Mouse (Mus musculus) CH12.LX (cell line): ENCODE results near the gene Kcnh3. TPM values are rescaled to one million over a fixed set of nuclear protein-coding genes. Genes with fewer than 3 reads are reported as not detected.

Source experiments
- DNase-seq: peaks from one replicate; pipeline ENCODE4 v3.0.0-alpha.2; 2013; ENCODE audit errors: extremely low read depth
- H3K27ac ChIP-seq: 2 replicates; pipeline ENCODE4 v1.5.1; 2012; ENCODE audit warnings: low read depth, mild to moderate bottlenecking, control low read depth, moderate library complexity; ENCODE audit not compliant: insufficient read depth
- H3K27me3 ChIP-seq: replicated peaks from 2 replicates; pipeline ENCODE3; 2012; ENCODE audit warnings: inconsistent platforms
- H3K36me3 ChIP-seq, 2 experiments: replicated peaks in 1 of 2; 2 replicates each; pipeline versions ENCODE3 to v1.6.1; 2012; ENCODE audit warnings: inconsistent platforms in 1 of 2, low read length in 1 of 2, mild to moderate bottlenecking in 1 of 2, mixed read lengths in 1 of 2, moderate library complexity in 1 of 2; ENCODE audit not compliant: control insufficient read depth in 1 of 2, insufficient read depth in 1 of 2
- H3K4me1 ChIP-seq, 2 experiments: 2 replicates each; pipeline ENCODE4 v1.6.1; 2012; ENCODE audit warnings: inconsistent platforms in 1 of 2, moderate library complexity in 1 of 2; ENCODE audit not compliant: insufficient read depth in 2 of 2, control insufficient read depth in 1 of 2
- H3K4me2 ChIP-seq: 2 replicates; pipeline ENCODE4 v1.6.1; 2012; ENCODE audit warnings: low read depth, mild to moderate bottlenecking, control low read depth; ENCODE audit not compliant: poor library complexity, insufficient read depth, severe bottlenecking
- H3K4me3 ChIP-seq, 3 experiments: fragments of 150-350 bp in 1 of 3; sonication (generic) in 1 of 3; replicated peaks in 1 of 3; 2 replicates each; pipeline versions ENCODE3 to v1.5.1; 2011 to 2012; ENCODE audit warnings: low read depth in 2 of 3, low read length in 2 of 3, mild to moderate bottlenecking in 2 of 3, moderate library complexity in 2 of 3, control low read depth in 1 of 3, improper control_type of control experiment in 1 of 3, inconsistent platforms in 1 of 3, mixed read lengths in 1 of 3; ENCODE audit not compliant: poor library complexity in 1 of 3
- H3K79me2 ChIP-seq: replicated peaks from 2 replicates; pipeline ENCODE4 v1.6.1; 2012; ENCODE audit warnings: mild to moderate bottlenecking, moderate library complexity; ENCODE audit not compliant: control insufficient read depth, poor library complexity, insufficient read depth, severe bottlenecking; ENCODE audit errors: extremely low read depth
- H3K9ac ChIP-seq: 2 replicates; pipeline ENCODE4 v1.6.1; 2012; ENCODE audit warnings: low read depth, mild to moderate bottlenecking, control low read depth, moderate library complexity; ENCODE audit not compliant: insufficient read depth
- H3K9me3 ChIP-seq: replicated peaks from 2 replicates; pipeline ENCODE3; 2012; ENCODE audit warnings: low read length, inconsistent platforms, mixed read lengths
- CHD2 ChIP-seq: IDR thresholded peaks from 2 replicates; pipeline ENCODE4 v1.6.1; 2011; ENCODE audit warnings: low read length, improper control_type of control experiment
- E2F4 ChIP-seq: IDR thresholded peaks from 2 replicates; pipeline ENCODE4 v1.6.1; 2011; ENCODE audit warnings: low read depth, low read length, improper control_type of control experiment; ENCODE audit not compliant: insufficient replicate concordance
- EP300 ChIP-seq: IDR thresholded peaks from 2 replicates; pipeline ENCODE4 v1.6.1; 2011; ENCODE audit warnings: low read length, improper control_type of control experiment
- HCFC1 ChIP-seq: IDR thresholded peaks from 2 replicates; pipeline ENCODE4 v1.6.1; 2012; ENCODE audit warnings: low read depth, mild to moderate bottlenecking, inconsistent platforms, low read length, improper control_type of control experiment
- IRF4 ChIP-seq: IDR thresholded peaks from 2 replicates; pipeline ENCODE4 v1.6.1; 2014; ENCODE audit warnings: low read depth, mild to moderate bottlenecking, inconsistent platforms, low read length, improper control_type of control experiment
- JUND ChIP-seq: conservative IDR thresholded peaks from 2 replicates; pipeline ENCODE4 v1.6.1; 2011; ENCODE audit warnings: low read depth, low read length, improper control_type of control experiment
- KAT2A ChIP-seq: IDR thresholded peaks from 2 replicates; pipeline ENCODE4 v1.6.1; 2012; ENCODE audit warnings: low read length, improper control_type of control experiment, inconsistent platforms; ENCODE audit not compliant: insufficient replicate concordance
- MEF2A ChIP-seq: IDR thresholded peaks from 2 replicates; pipeline ENCODE4 v1.6.1; 2014; ENCODE audit warnings: low read depth, mild to moderate bottlenecking, inconsistent platforms, low read length, improper control_type of control experiment, borderline replicate concordance
- MXI1 ChIP-seq: IDR thresholded peaks from 2 replicates; pipeline ENCODE4 v1.6.1; 2011; ENCODE audit warnings: mild to moderate bottlenecking, low read depth, low read length, improper control_type of control experiment
- MYC ChIP-seq: IDR thresholded peaks from 2 replicates; pipeline ENCODE4 v1.6.1; 2011; ENCODE audit warnings: low read depth, mild to moderate bottlenecking, improper control_type of control experiment, low read length
- NELFE ChIP-seq: IDR thresholded peaks from 2 replicates; pipeline ENCODE4 v1.6.1; 2011; ENCODE audit warnings: low read depth, low read length, improper control_type of control experiment
- NRF1 ChIP-seq: IDR thresholded peaks from 2 replicates; pipeline ENCODE4 v1.6.1; 2014; ENCODE audit warnings: low read depth, mild to moderate bottlenecking, inconsistent platforms, low read length, improper control_type of control experiment, moderate library complexity
- PAX5 ChIP-seq: IDR thresholded peaks from 2 replicates; pipeline ENCODE4 v1.6.1; 2012; ENCODE audit warnings: low read length, inconsistent platforms, mixed read lengths
- POLR2AphosphoS2 ChIP-seq: IDR thresholded peaks from 2 replicates; pipeline ENCODE4 v1.6.1; 2011; ENCODE audit warnings: low read depth, low read length, improper control_type of control experiment
- RAD21 ChIP-seq: IDR thresholded peaks from 2 replicates; pipeline ENCODE4 v1.6.1; 2011; ENCODE audit warnings: low read depth, mild to moderate bottlenecking, low read length, improper control_type of control experiment, moderate library complexity
- RCOR1 ChIP-seq: conservative IDR thresholded peaks from 2 replicates; pipeline ENCODE4 v1.6.1; 2012; ENCODE audit warnings: low read depth, mild to moderate bottlenecking, inconsistent platforms, low read length, improper control_type of control experiment
- SIN3A ChIP-seq: IDR thresholded peaks from 2 replicates; pipeline ENCODE4 v1.6.1; 2012; ENCODE audit warnings: low read length, improper control_type of control experiment, inconsistent platforms
- SMC3 ChIP-seq: IDR thresholded peaks from 2 replicates; pipeline ENCODE4 v1.6.1; 2011; ENCODE audit warnings: low read depth, low read length, improper control_type of control experiment
- TBP ChIP-seq: conservative IDR thresholded peaks from 2 replicates; pipeline ENCODE4 v1.6.1; 2011; ENCODE audit warnings: low read depth, low read length, improper control_type of control experiment
- TCF12 ChIP-seq: IDR thresholded peaks from 2 replicates; pipeline ENCODE4 v1.6.1; 2014; ENCODE audit warnings: low read depth, mild to moderate bottlenecking, inconsistent platforms, low read length, improper control_type of control experiment
- UBTF ChIP-seq: IDR thresholded peaks from 2 replicates; pipeline ENCODE4 v1.6.1; 2012; ENCODE audit warnings: low read depth, mild to moderate bottlenecking, inconsistent platforms, low read length, improper control_type of control experiment, moderate library complexity
- ZNF384 ChIP-seq: IDR thresholded peaks from 2 replicates; pipeline ENCODE4 v1.6.1; 2012; ENCODE audit warnings: low read depth, low read length, improper control_type of control experiment, inconsistent platforms
- dilution Hi-C: fragments of 300-500 bp; cut with MboI; formaldehyde crosslinking; loops from 2 replicates; pipeline ENCODE4 v1.14.3; 2020; ENCODE audit warnings: low sequenced_read_pairs; ENCODE audit not compliant: extremely low pct_unique_long_range_greater_than_20kb, extremely low pct_ligation_motif_present
- in situ Hi-C: fragments of 300-500 bp; cut with MboI; formaldehyde crosslinking; loops from 3 replicates; pipeline ENCODE4 v1.14.3; 2019; ENCODE audit warnings: low sequenced_read_pairs, low pct_ligation_motif_present, low pct_unique_long_range_greater_than_20kb, mixed read lengths
- polyA plus RNA-seq: library from polyadenylated mRNA; unstranded; fragments of >175 nt; gene quantifications from 2 replicates; pipeline ENCODE4 v1.2.1, GENCODE M21; 2012; ENCODE audit warnings: low read depth; ENCODE audit not compliant: insufficient read length
- total RNA-seq, 2 experiments: library from RNA; depleted of rRNA; stranded (reverse); fragments of 300-350 nt in 1 of 2; fragments of >200 nt in 1 of 2; gene quantifications; 2 replicates each; pipeline ENCODE4 v1.2.3; 2012 to 2014

Kcnh3 gene
- total and polyA plus RNA-seq, 3 experiments: not detected

GRCm38 (mm10) chr15:99221315-99221952, 3.2 kb upstream of the Kcnh3 start:
- Histone ChIP-seq H3K4me1 (peaks cover 0 to 18% of the 10 kb centered on the region in 2 experiments; a peak in 2 of 4 replicates), H3K27me3 (peaks cover 68% of the 10 kb centered on the region)
- in situ Hi-C loops: no loop called here

GRCm38 (mm10) chr15:99222794-99223584, 1.7 kb upstream of the Kcnh3 start:
- H3K4me1 ChIP-seq: peaks cover 0 to 18% of the 10 kb centered on the region in 2 experiments; a peak in 2 of 4 replicates
- DNase-seq: no peak
- H3K79me2 ChIP-seq: no peaks in the 10 kb centered on the region
- H3K9ac ChIP-seq: no peak overlapping the region
- H3K27ac ChIP-seq: no peak overlapping the region
- peaks cover 83% of the 10 kb centered on the region for H3K27me3 ChIP-seq
- dilution Hi-C loops: no loop called here
- TF ChIP-seq E2F4 (no peak), JUND (no peak), RAD21 (no peak), EP300 (no peak)
- H3K36me3 ChIP-seq: no peaks in the 10 kb centered on the region
- H3K9me3 ChIP-seq: no peaks in the 10 kb centered on the region
- peak overlapping the region; percentile 79 for H3K4me2 ChIP-seq
- in situ Hi-C loops: no loop called here
- peak overlapping the region in 2 of 3 experiments; percentile 34 to 40 for H3K4me3 ChIP-seq

More at GRCm38 (mm10) chr15:99221315-99221952, 3.2 kb upstream of the Kcnh3 start:
- H3K4me2 ChIP-seq: no peak overlapping the region
- no peak overlapping the region for H3K9ac ChIP-seq
- no peak overlapping the region for H3K27ac ChIP-seq
- no peaks in the 10 kb centered on the region for H3K36me3 ChIP-seq
- no peak overlapping the region for H3K4me3 ChIP-seq
- DNase-seq: no peak
- dilution Hi-C loops: no loop called here
- H3K9me3 ChIP-seq: no peaks in the 10 kb centered on the region
- TF ChIP-seq MEF2A (no peak), UBTF (no peak), ZNF384 (no peak), MXI1 (no peak), TBP (no peak), SMC3 (no peak), PAX5 (no peak), IRF4 (no peak), TCF12 (no peak), SIN3A (no peak), POLR2AphosphoS2 (no peak), CHD2 (no peak), HCFC1 (no peak), NELFE (no peak), NRF1 (no peak), RCOR1 (no peak), MYC (no peak), KAT2A (no peak)
- TF ChIP-seq, all 38 proteins: peak for 0
- H3K79me2 ChIP-seq: no peaks in the 10 kb centered on the region
